Mouse (Mus musculus) MEL (cell line): ENCODE results near the gene Col6a3. TPM values are rescaled to one million over a fixed set of nuclear protein-coding genes. Genes with fewer than 3 reads are reported as not detected.

Source experiments
- DNase-seq: peaks from one replicate; pipeline ENCODE4 v3.0.0; 2011; ENCODE audit warnings: low read depth, low spot score
- H3K27ac ChIP-seq: 2 replicates; pipeline ENCODE4 v1.5.1; 2012; ENCODE audit warnings: low read depth, mild to moderate bottlenecking, control low read depth, low read length, moderate library complexity; ENCODE audit not compliant: control insufficient read depth
- H3K27me3 ChIP-seq, 2 experiments: fragments of 150-350 bp in 1 of 2; sonication (generic) in 1 of 2; 2 replicates each; pipeline ENCODE4 v1.6.1; 2012; ENCODE audit warnings: low read length in 2 of 2, mild to moderate bottlenecking in 2 of 2, improper control_type of control experiment in 1 of 2, moderate library complexity in 1 of 2; ENCODE audit not compliant: insufficient read depth in 2 of 2, control insufficient read depth in 1 of 2
- H3K36me3 ChIP-seq, 2 experiments: 2 replicates each; pipeline ENCODE4 v1.6.1; 2012 to 2014; ENCODE audit warnings: low read length in 2 of 2, improper control_type of control experiment in 1 of 2, inconsistent platforms in 1 of 2, mild to moderate bottlenecking in 1 of 2; ENCODE audit not compliant: insufficient read depth in 2 of 2, control insufficient read depth in 1 of 2
- H3K4me1 ChIP-seq, 2 experiments: fragments of 150-350 bp in 1 of 2; sonication (generic) in 1 of 2; 2 replicates each; pipeline ENCODE4 v1.6.1; 2012; ENCODE audit warnings: low read length in 2 of 2, improper control_type of control experiment in 1 of 2, mild to moderate bottlenecking in 1 of 2; ENCODE audit not compliant: insufficient read depth in 2 of 2, control insufficient read depth in 1 of 2
- H3K4me3 ChIP-seq, 2 experiments: fragments of 150-350 bp in 1 of 2; sonication (generic) in 1 of 2; 2 replicates each; pipeline ENCODE4 v1.5.1; 2012; ENCODE audit warnings: low read depth in 2 of 2, low read length in 2 of 2, mild to moderate bottlenecking in 2 of 2, moderate library complexity in 2 of 2, control low read depth in 1 of 2, improper control_type of control experiment in 1 of 2; ENCODE audit not compliant: control insufficient read depth in 1 of 2, insufficient read depth in 1 of 2
- H3K79me2 ChIP-seq: 2 replicates; pipeline ENCODE4 v1.6.1; 2012; ENCODE audit warnings: mild to moderate bottlenecking, low read length, moderate library complexity; ENCODE audit not compliant: control insufficient read depth, poor library complexity, insufficient read depth
- H3K9ac ChIP-seq: 2 replicates; pipeline ENCODE4 v1.6.1; 2012; ENCODE audit warnings: low read depth, mild to moderate bottlenecking, control low read depth, low read length, moderate library complexity; ENCODE audit not compliant: control insufficient read depth, poor library complexity, severe bottlenecking
- H3K9me3 ChIP-seq: fragments of 150-350 bp; sonication (generic); replicated peaks from 2 replicates; pipeline ENCODE4 v1.6.1; 2012; ENCODE audit warnings: mild to moderate bottlenecking, low read length, improper control_type of control experiment, moderate library complexity; ENCODE audit not compliant: insufficient read depth
- BHLHE40 ChIP-seq: IDR thresholded peaks from 2 replicates; pipeline ENCODE4 v1.6.1; 2012; ENCODE audit warnings: low read depth, mild to moderate bottlenecking, inconsistent platforms, low read length, improper control_type of control experiment, borderline replicate concordance
- CHD1 ChIP-seq: IDR thresholded peaks from 2 replicates; pipeline ENCODE4 v1.6.1; 2012; ENCODE audit warnings: low read depth, mild to moderate bottlenecking, inconsistent platforms, low read length, improper control_type of control experiment
- E2F4 ChIP-seq: IDR thresholded peaks from 2 replicates; pipeline ENCODE4 v1.6.1; 2011; ENCODE audit warnings: low read depth, low read length, improper control_type of control experiment, borderline replicate concordance
- ELF1 ChIP-seq: IDR thresholded peaks from 2 replicates; pipeline ENCODE4 v1.6.1; 2014; ENCODE audit warnings: low read depth, mild to moderate bottlenecking, inconsistent platforms, low read length, improper control_type of control experiment, moderate library complexity
- EP300 ChIP-seq, 2 experiments: IDR thresholded peaks; 2 replicates each; pipeline ENCODE4 v1.6.1; 2011; ENCODE audit warnings: improper control_type of control experiment in 2 of 2, low read length in 2 of 2, low read depth in 1 of 2, mild to moderate bottlenecking in 1 of 2
- JUND ChIP-seq: IDR thresholded peaks from 2 replicates; pipeline ENCODE4 v1.6.1; 2011; ENCODE audit warnings: low read depth, mild to moderate bottlenecking, improper control_type of control experiment, low read length
- MAFK ChIP-seq: IDR thresholded peaks from 2 replicates; pipeline ENCODE4 v1.6.1; 2011; ENCODE audit warnings: low read depth, mild to moderate bottlenecking, low read length, improper control_type of control experiment, borderline replicate concordance
- MAX ChIP-seq: IDR thresholded peaks from 2 replicates; pipeline ENCODE4 v1.6.1; 2011; ENCODE audit warnings: low read length, improper control_type of control experiment
- MEF2A ChIP-seq: IDR thresholded peaks from 2 replicates; pipeline ENCODE4 v1.6.1; 2014; ENCODE audit warnings: low read depth, mild to moderate bottlenecking, inconsistent platforms, low read length, improper control_type of control experiment; ENCODE audit not compliant: poor library complexity, insufficient replicate concordance, severe bottlenecking; ENCODE audit errors: extremely low read depth
- MXI1 ChIP-seq: IDR thresholded peaks from 2 replicates; pipeline ENCODE4 v1.6.1; 2011; ENCODE audit warnings: mild to moderate bottlenecking, low read depth, low read length, improper control_type of control experiment
- MYB ChIP-seq: IDR thresholded peaks from 2 replicates; pipeline ENCODE4 v1.6.1; 2011; ENCODE audit warnings: mild to moderate bottlenecking, low read depth, low read length, improper control_type of control experiment
- POLR2AphosphoS2 ChIP-seq: IDR thresholded peaks from 2 replicates; pipeline ENCODE4 v1.6.1; 2011; ENCODE audit warnings: low read length, improper control_type of control experiment
- RAD21 ChIP-seq: IDR thresholded peaks from 2 replicates; pipeline ENCODE4 v1.6.1; 2011; ENCODE audit warnings: mild to moderate bottlenecking, low read depth, low read length, improper control_type of control experiment
- SMC3 ChIP-seq: IDR thresholded peaks from 2 replicates; pipeline ENCODE4 v1.6.1; 2011; ENCODE audit warnings: low read depth, low read length, improper control_type of control experiment
- TAL1 ChIP-seq: IDR thresholded peaks from 2 replicates; pipeline ENCODE4 v1.6.1; 2012; ENCODE audit warnings: mild to moderate bottlenecking, inconsistent platforms, low read length, moderate library complexity, mixed read lengths
- TBP ChIP-seq: IDR thresholded peaks from 2 replicates; pipeline ENCODE4 v1.8.0; 2011; ENCODE audit warnings: low read depth, low read length, improper control_type of control experiment
- USF2 ChIP-seq, 2 experiments: IDR thresholded peaks; 2 replicates each; pipeline ENCODE4 v1.6.1; 2011 to 2012; ENCODE audit warnings: improper control_type of control experiment in 2 of 2, low read length in 2 of 2, borderline replicate concordance in 1 of 2, inconsistent platforms in 1 of 2, low read depth in 1 of 2, mild to moderate bottlenecking in 1 of 2; ENCODE audit not compliant: insufficient read depth in 1 of 2
- ZMIZ1 ChIP-seq: IDR thresholded peaks from 2 replicates; pipeline ENCODE4 v1.6.1; 2012; ENCODE audit warnings: low read depth, mild to moderate bottlenecking, inconsistent platforms, low read length, improper control_type of control experiment, moderate library complexity
- polyA plus RNA-seq, 2 experiments: library from polyadenylated mRNA; stranded (reverse) in 1 of 2; unstranded in 1 of 2; fragments of >175 nt in 1 of 2; fragments of >200 nt in 1 of 2; gene quantifications; 2 replicates each; pipeline versions ENCODE4 v1.2.1 to v1.2.4; 2012; ENCODE audit warnings: low replicate concordance in 2 of 2, low read depth in 1 of 2; ENCODE audit not compliant: insufficient read length in 2 of 2, insufficient read depth in 1 of 2, missing spikeins in 1 of 2
- total RNA-seq: library from RNA; depleted of rRNA; stranded (reverse); fragments of 300-350 nt; gene quantifications from 2 replicates; pipeline ENCODE4 v1.2.3, GENCODE M21; 2012

The Col6a3 gene
- total and polyA plus RNA-seq, 3 experiments = not detected

DNA sequence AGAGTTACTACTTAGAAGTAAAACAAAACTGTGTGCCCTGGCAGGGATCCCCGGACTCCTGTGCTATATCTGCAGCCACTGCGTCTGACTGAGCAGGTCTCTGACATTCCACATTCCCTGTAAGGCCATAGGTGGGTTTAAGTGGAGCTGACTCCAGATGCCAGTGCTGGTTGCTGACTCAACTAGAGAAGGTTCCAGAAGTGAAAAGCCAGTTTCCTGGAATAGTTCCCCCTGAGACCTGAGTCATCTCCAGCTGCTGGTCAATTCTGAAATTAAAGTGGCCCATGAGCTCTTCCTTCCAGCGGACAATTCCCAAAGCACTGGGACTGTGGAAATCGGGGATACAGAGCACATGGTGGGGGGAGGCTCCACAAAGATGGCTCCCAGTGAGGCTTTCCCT is 5.1 kb downstream of the Col6a3 start:
- Histone ChIP-seq H3K9me3 (no peaks in the 10 kb centered on the region), H3K4me3 (no peak overlapping the region), H3K27ac (no peak overlapping the region), H3K4me1 (no peaks in the 10 kb centered on the region), H3K9ac (no peak overlapping the region), H3K36me3 (no peaks in the 10 kb centered on the region), H3K27me3 (no peaks in the 10 kb centered on the region)
- DNase-seq = no peak
- no peak for TF ChIP-seq MEF2A
- no peak for TF ChIP-seq JUND
- TF ChIP-seq TAL1 = no peak
- TF ChIP-seq EP300 (IDR thresholded peaks at IDR 0.05; ENCODE audit: low read depth in 1 of 2, low read length in 2 of 2) = no peak
- no peak for TF ChIP-seq TBP
- TF ChIP-seq BHLHE40 = no peak
- no peak for TF ChIP-seq ZMIZ1
- TF ChIP-seq ELF1 = no peak
- TF ChIP-seq E2F4 = no peak
- no peak for TF ChIP-seq CHD1
- TF ChIP-seq, all 39 proteins: peak for 0
- no peaks in the 10 kb centered on the region for H3K79me2 ChIP-seq

DNA sequence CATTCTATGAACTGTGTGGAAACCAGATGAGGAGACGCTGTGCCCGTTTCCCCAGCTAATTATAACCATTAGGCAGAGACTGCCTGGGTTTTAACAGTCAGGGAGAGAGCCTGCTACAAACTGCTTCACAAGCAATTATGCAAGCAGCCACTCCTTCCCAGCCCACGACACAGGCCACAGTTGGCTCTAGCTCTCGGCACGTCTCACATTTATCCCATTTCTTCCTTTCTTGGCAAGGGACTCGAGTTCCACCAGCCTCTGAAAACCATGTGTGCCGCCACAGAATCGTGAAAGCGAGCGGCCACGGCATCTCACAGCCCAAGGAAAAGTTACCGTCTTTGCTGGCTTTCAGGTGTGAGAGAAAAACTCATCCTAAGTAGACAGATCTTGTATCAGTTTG is 5.5 kb downstream of the Col6a3 start:
- H3K27me3 ChIP-seq = no peaks in the 10 kb centered on the region
- no peak for DNase-seq
- H3K4me1 ChIP-seq = no peaks in the 10 kb centered on the region
- TF ChIP-seq SMC3 = no peak
- TF ChIP-seq USF2 (IDR thresholded peaks at IDR 0.05; ENCODE audit: borderline replicate concordance in 1 of 2, insufficient read depth in 1 of 2, low read depth in 1 of 2, low read length in 2 of 2) = no peak
- no peak for TF ChIP-seq TBP
- no peak for TF ChIP-seq MAFK
- TF ChIP-seq TAL1 = no peak
- no peak for TF ChIP-seq POLR2AphosphoS2
- no peak for TF ChIP-seq MXI1
- TF ChIP-seq RAD21 = no peak
- no peak for TF ChIP-seq E2F4
- no peak for TF ChIP-seq ZMIZ1
- TF ChIP-seq MEF2A = no peak
- no peak for TF ChIP-seq MYB
- no peak for TF ChIP-seq MAX
- no peaks in the 10 kb centered on the region for H3K36me3 ChIP-seq
- no peak overlapping the region for H3K9ac ChIP-seq
- no peak overlapping the region for H3K27ac ChIP-seq
- no peaks in the 10 kb centered on the region for H3K79me2 ChIP-seq
- H3K9me3 ChIP-seq = no peaks in the 10 kb centered on the region
- H3K4me3 ChIP-seq = no peak overlapping the region
